Mouse (Mus musculus): Measurements from ENCODE around the gene Fstl4. TPM values are rescaled to one million over a fixed set of nuclear protein-coding genes. Genes with fewer than 3 reads are reported as not detected.

Gene Fstl4
- total and polyA plus RNA-seq, 3 experiments, result not detected

DNA sequence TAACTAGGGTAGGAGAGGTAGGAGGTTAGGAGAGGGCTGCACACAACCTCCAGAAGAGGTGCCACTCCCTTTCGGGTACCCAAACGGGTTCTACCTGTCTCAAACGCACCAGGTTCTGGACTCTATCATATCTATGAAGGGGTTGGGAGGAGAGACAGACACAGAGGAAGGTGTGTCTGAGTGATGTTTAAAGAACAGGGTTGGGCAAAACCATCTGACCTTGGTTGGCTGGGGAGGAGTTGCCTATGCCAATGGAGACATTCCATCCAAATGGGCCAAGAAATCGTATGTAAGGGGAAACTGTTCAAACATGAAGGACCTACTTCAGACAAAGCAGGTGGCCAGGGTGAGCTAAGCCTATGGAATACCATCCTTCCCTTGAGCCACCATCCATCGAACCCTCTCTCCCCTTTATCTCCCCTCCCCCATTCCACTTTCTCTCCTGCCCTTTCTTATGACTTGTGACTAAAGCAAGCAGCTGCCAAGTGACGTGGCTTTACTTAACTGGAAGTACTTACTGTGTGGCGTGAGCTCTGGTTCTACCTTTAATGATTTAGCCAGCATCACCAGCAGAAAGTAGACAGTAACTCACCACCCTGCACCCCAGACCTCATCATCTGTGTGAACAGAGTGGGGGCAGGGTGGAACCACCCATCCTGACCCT is 252.1 kb downstream of the Fstl4 start:
- no peaks in the 10 kb centered on the region for H3K4me1 ChIP-seq (ENCODE audit: control insufficient read depth in 1 of 2, insufficient read depth in 2 of 2, low read length in 2 of 2)
- no peak for TF ChIP-seq RAD21 (IDR thresholded peaks at IDR 0.05; ENCODE audit: low read depth, low read length)
- DNase-seq (ENCODE audit: low read depth, low spot score), result no peak
- H3K27ac ChIP-seq (ENCODE audit: control insufficient read depth, low read depth, low read length), result no peak overlapping the region
- no peaks in the 10 kb centered on the region for H3K36me3 ChIP-seq (ENCODE audit: control insufficient read depth in 1 of 2, insufficient read depth in 2 of 2, low read length in 2 of 2)
- H3K9ac ChIP-seq (ENCODE audit: control insufficient read depth, low read depth, low read length, poor library complexity, severe bottlenecking), result no peak overlapping the region
- H3K27me3 ChIP-seq (ENCODE audit: control insufficient read depth in 1 of 2, insufficient read depth in 2 of 2, low read length in 2 of 2), result no peaks in the 10 kb centered on the region; a peak in 1 of 4 replicates
- no peak overlapping the region for H3K4me3 ChIP-seq (ENCODE audit: control insufficient read depth in 1 of 2, insufficient read depth in 1 of 2, low read depth in 2 of 2, low read length in 2 of 2)
- H3K79me2 ChIP-seq (ENCODE audit: control insufficient read depth, insufficient read depth, low read length, poor library complexity), result no peaks in the 10 kb centered on the region
- no peaks in the 10 kb centered on the region for H3K9me3 ChIP-seq (replicated peaks; ENCODE audit: insufficient read depth, low read length)

GRCm38 (mm10) chr11:53019509-53019908 is 255.1 kb downstream of the Fstl4 start:
- TF ChIP-seq TBP (IDR thresholded peaks at IDR 0.05; ENCODE audit: low read depth, low read length), result no peak
- no peak for TF ChIP-seq TCF12 (IDR thresholded peaks at IDR 0.05; ENCODE audit: low read depth, low read length)
- Histone ChIP-seq H3K9ac (ENCODE audit: control insufficient read depth, low read depth, low read length, poor library complexity, severe bottlenecking) (no peak overlapping the region), H3K9me3 (replicated peaks; ENCODE audit: insufficient read depth, low read length) (no peaks in the 10 kb centered on the region), H3K4me1 (ENCODE audit: control insufficient read depth in 1 of 2, insufficient read depth in 2 of 2, low read length in 2 of 2) (no peaks in the 10 kb centered on the region), H3K4me3 (ENCODE audit: control insufficient read depth in 1 of 2, insufficient read depth in 1 of 2, low read depth in 2 of 2, low read length in 2 of 2) (no peak overlapping the region), H3K27ac (ENCODE audit: control insufficient read depth, low read depth, low read length) (no peak overlapping the region), H3K27me3 (ENCODE audit: control insufficient read depth in 1 of 2, insufficient read depth in 2 of 2, low read length in 2 of 2) (no peaks in the 10 kb centered on the region; a peak in 1 of 4 replicates), H3K36me3 (ENCODE audit: control insufficient read depth in 1 of 2, insufficient read depth in 2 of 2, low read length in 2 of 2) (no peaks in the 10 kb centered on the region), H3K79me2 (ENCODE audit: control insufficient read depth, insufficient read depth, low read length, poor library complexity) (no peaks in the 10 kb centered on the region)
- no peak for DNase-seq (ENCODE audit: low read depth, low spot score)

- H3K79me2 ChIP-seq (ENCODE audit: control insufficient read depth, insufficient read depth, low read length, poor library complexity), result no peaks in the 10 kb centered on the region
- no peaks in the 10 kb centered on the region for H3K9me3 ChIP-seq (replicated peaks; ENCODE audit: insufficient read depth, low read length)
- H3K4me3 ChIP-seq (ENCODE audit: control insufficient read depth in 1 of 2, insufficient read depth in 1 of 2, low read depth in 2 of 2, low read length in 2 of 2), result no peak overlapping the region
- no peak for DNase-seq (ENCODE audit: low read depth, low spot score)
- no peaks in the 10 kb centered on the region for H3K36me3 ChIP-seq (ENCODE audit: control insufficient read depth in 1 of 2, insufficient read depth in 2 of 2, low read length in 2 of 2)
- H3K27me3 ChIP-seq (ENCODE audit: control insufficient read depth in 1 of 2, insufficient read depth in 2 of 2, low read length in 2 of 2), result no peaks in the 10 kb centered on the region
- H3K27ac ChIP-seq (ENCODE audit: control insufficient read depth, low read depth, low read length), result no peak overlapping the region
- no peak for TF ChIP-seq NELFE (IDR thresholded peaks at IDR 0.05; ENCODE audit: low read depth, low read length)
- no peak for TF ChIP-seq E2F4 (IDR thresholded peaks at IDR 0.05; ENCODE audit: borderline replicate concordance, low read depth, low read length)
- TF ChIP-seq MAZ (IDR thresholded peaks at IDR 0.05; ENCODE audit: low read depth, low read length), result no peak
- TF ChIP-seq ZNF384 (IDR thresholded peaks at IDR 0.05; ENCODE audit: low read depth, low read length), result no peak
- no peak for TF ChIP-seq MYB (IDR thresholded peaks at IDR 0.05; ENCODE audit: low read depth, low read length)
- H3K9ac ChIP-seq (ENCODE audit: control insufficient read depth, low read depth, low read length, poor library complexity, severe bottlenecking), result no peak overlapping the region
- no peaks in the 10 kb centered on the region for H3K4me1 ChIP-seq (ENCODE audit: control insufficient read depth in 1 of 2, insufficient read depth in 2 of 2, low read length in 2 of 2)
Observed at GRCm38 (mm10) chr11:53024403-53024802, 260.0 kb downstream of the Fstl4 start.

DNA sequence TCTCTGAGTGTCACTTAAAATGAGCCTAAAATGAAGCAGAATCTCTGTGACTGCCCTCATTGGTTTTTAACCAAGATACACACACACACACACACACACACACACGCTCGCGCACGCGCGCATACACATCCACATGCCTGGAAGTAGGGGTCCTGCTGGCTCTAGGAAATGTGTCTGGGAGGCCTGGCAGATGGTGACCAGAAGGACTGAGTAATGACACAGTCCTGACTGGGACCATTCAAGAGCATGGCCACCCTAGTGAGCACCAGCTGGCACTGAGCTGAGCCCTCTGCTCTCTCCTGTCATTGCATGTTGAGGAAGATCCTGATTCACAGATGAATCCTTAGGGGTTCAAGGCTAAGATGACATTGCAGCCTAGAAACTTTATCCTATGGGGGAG is 261.3 kb downstream of the Fstl4 start:
- no peak for TF ChIP-seq CHD2 (IDR thresholded peaks at IDR 0.05; ENCODE audit: low read length)
- TF ChIP-seq JUND (IDR thresholded peaks at IDR 0.05; ENCODE audit: low read depth, low read length), result no peak
- no peak for TF ChIP-seq ZMIZ1 (IDR thresholded peaks at IDR 0.05; ENCODE audit: low read depth, low read length)
- no peak for TF ChIP-seq BHLHE40 (IDR thresholded peaks at IDR 0.05; ENCODE audit: borderline replicate concordance, low read depth, low read length)
- TF ChIP-seq MYC (IDR thresholded peaks at IDR 0.05; ENCODE audit: low read depth, low read length), result no peak
- no peak for TF ChIP-seq GABPA (IDR thresholded peaks at IDR 0.05; ENCODE audit: low read depth, low read length)
- TF ChIP-seq POLR2AphosphoS5 (IDR thresholded peaks at IDR 0.05; ENCODE audit: borderline replicate concordance, low read depth, low read length), result no peak
- no peak for TF ChIP-seq SMC3 (IDR thresholded peaks at IDR 0.05; ENCODE audit: low read depth, low read length)
- H3K36me3 ChIP-seq (ENCODE audit: control insufficient read depth in 1 of 2, insufficient read depth in 2 of 2, low read length in 2 of 2), result no peaks in the 10 kb centered on the region
- H3K9me3 ChIP-seq (replicated peaks; ENCODE audit: insufficient read depth, low read length), result no peaks in the 10 kb centered on the region
- H3K27ac ChIP-seq (ENCODE audit: control insufficient read depth, low read depth, low read length), result no peak overlapping the region
- no peaks in the 10 kb centered on the region for H3K79me2 ChIP-seq (ENCODE audit: control insufficient read depth, insufficient read depth, low read length, poor library complexity)
- H3K9ac ChIP-seq (ENCODE audit: control insufficient read depth, low read depth, low read length, poor library complexity, severe bottlenecking), result no peak overlapping the region
- H3K4me1 ChIP-seq (ENCODE audit: control insufficient read depth in 1 of 2, insufficient read depth in 2 of 2, low read length in 2 of 2), result no peaks in the 10 kb centered on the region
- no peaks in the 10 kb centered on the region for H3K27me3 ChIP-seq (ENCODE audit: control insufficient read depth in 1 of 2, insufficient read depth in 2 of 2, low read length in 2 of 2)
- no peak for DNase-seq (ENCODE audit: low read depth, low spot score)
- no peak overlapping the region for H3K4me3 ChIP-seq (ENCODE audit: control insufficient read depth in 1 of 2, insufficient read depth in 1 of 2, low read depth in 2 of 2, low read length in 2 of 2)

Data from MEL (cell line).